Mouse (Mus musculus) neural tube, embryonic 10.5 days (tissue): ENCODE data around the gene Slc22a29.
"Not testable (repeated sequence)": the region's sequence is repeated elsewhere in the genome, so short reads cannot be mapped to it uniquely, and the experiment has no call there.

Source experiments
- DNase-seq: peaks from one replicate; pipeline ENCODE4 v3.0.0-alpha.2; 2017; ENCODE audit warnings: low spot score; ENCODE audit errors: extremely low spot score

The Slc22a29 gene

GRCm38 (mm10) chr19:8218800-8219199 lies at the start of gene Slc22a29:
Slc22a29 (minus strand) TSS chr19:8218900.
- DNase-seq = no peak

GRCm38 (mm10) chr19:8265324-8265723 lies 46.6 kb upstream of the Slc22a29 start:
- no peak for DNase-seq

- peak; percentile 12 for DNase-seq
Observed at GRCm38 (mm10) chr19:8252705-8253037, 34.0 kb upstream of the Slc22a29 start.

GRCm38 (mm10) chr19:8251896-8252704 lies 33.4 kb upstream of the Slc22a29 start:
- DNase-seq = peak; percentile 39

GRCm38 (mm10) chr19:8228916-8229315 lies 10.2 kb upstream of the Slc22a29 start:
- no peak for DNase-seq

GRCm38 (mm10) chr19:8148787-8149523 lies 69.7 kb downstream of the Slc22a29 start:
- no peak for DNase-seq

GRCm38 (mm10) chr19:8142716-8143115 lies 76.0 kb downstream of the Slc22a29 start:
- DNase-seq = not testable (repeated sequence)

- not testable (repeated sequence) for DNase-seq
Observed at GRCm38 (mm10) chr19:8134127-8134841, 84.4 kb downstream of the Slc22a29 start.

GRCm38 (mm10) chr19:8131881-8132280 lies 86.8 kb downstream of the Slc22a29 start, which contains the start of gene Slc22a28:
Slc22a28 (minus strand) TSS chr19:8131982.
- not testable (repeated sequence) for DNase-seq
